Mouse (Mus musculus): Measurements from ENCODE around the gene Plcl2. TPM values are rescaled to one million over a fixed set of nuclear protein-coding genes. Genes with fewer than 3 reads are reported as not detected.
"Not testable (repeated sequence)": the region's sequence is repeated elsewhere in the genome, so short reads cannot be mapped to it uniquely, and the experiment has no call there.

Gene Plcl2
- polyA plus RNA-seq, 1 experiment: 4.3 TPM

DNA sequence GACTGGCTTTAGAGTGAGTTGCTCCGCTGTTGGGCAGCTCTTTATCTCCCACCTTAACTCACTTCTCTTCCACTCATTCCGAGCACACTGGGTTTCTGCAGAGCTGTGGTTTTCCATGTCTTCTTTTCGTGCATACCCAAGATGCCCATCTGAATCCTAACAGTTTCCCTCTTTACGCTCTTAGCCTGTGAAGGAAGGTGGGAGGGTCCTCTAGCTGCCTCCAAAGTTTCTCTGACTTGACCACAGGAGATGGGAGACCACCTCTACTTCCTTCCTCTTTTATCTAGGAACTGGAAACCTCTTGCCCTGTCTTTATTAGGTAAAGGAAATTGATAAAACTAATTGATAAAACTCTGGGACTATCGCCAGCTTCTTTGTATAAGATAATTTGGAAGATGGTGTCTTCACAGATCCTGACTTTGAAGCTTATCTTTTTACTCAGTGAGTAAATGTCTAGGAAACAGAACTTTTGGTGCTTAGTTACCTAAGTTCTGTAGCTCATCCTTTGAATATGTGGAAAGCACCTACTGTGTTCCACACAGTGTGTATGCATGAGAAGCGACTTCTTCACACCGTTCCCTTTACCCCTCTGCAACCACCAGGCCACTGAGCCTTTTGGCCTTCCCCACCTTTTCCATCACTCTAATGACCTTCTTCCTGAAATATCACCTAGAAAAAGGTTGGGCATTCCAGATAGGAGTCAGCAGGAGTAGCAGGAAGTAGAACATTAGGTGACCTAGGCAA lies 111.8 kb downstream of the Plcl2 start:
- TF ChIP-seq CTCF (conservative IDR thresholded peaks at IDR 0.05; ENCODE audit: insufficient read depth, insufficient read length, low read depth, low read length) (no peak), POLR2A (IDR thresholded peaks at IDR 0.05; ENCODE audit: low read depth, low read length) (no peak)
- DNase-seq: no peak
- Histone ChIP-seq H3K4me3 (ENCODE audit: insufficient read depth, low read depth, low read length) (no peak overlapping the region), H3K27me3 (replicated peaks; ENCODE audit: control insufficient read depth, insufficient read depth, low read length) (no peaks in the 10 kb centered on the region), H3K4me1 (ENCODE audit: control insufficient read depth, insufficient read depth, low read length) (no peaks in the 10 kb centered on the region; the same call in 1 of the 2 replicates), H3K27ac (ENCODE audit: insufficient read depth, low read depth, low read length) (no peak overlapping the region), H3K36me3 (ENCODE audit: control insufficient read depth, insufficient read depth, low read length) (no peaks in the 10 kb centered on the region)
- 94% methylated on average over 7 of the region's 7 CpGs for WGBS

DNA sequence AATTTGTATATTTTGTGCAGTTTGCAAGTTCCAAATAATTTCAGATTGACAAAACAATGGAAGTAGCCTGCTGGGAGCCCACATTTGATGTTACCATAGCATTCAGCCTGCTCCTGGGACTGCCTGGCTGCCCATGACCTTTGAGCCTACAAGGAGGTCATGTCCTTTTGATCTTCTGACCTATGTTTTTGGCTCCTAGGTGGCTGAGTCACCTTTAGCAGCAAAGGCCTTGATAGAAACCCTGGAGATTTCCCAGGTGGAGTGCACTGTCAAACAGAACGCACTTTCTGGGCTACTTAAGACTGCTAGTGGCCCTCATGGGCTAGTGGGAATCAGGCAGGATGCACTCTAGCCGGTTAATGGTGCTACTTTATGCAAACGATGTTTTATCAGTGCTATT lies 112.8 kb downstream of the Plcl2 start:
- peak; percentile 28 for DNase-seq
- no peak overlapping the region for H3K4me3 ChIP-seq (ENCODE audit: insufficient read depth, low read depth, low read length)
- no peak overlapping the region for H3K27ac ChIP-seq (ENCODE audit: insufficient read depth, low read depth, low read length)
- TF ChIP-seq POLR2A (IDR thresholded peaks at IDR 0.05; ENCODE audit: low read depth, low read length): no peak
- no peak for TF ChIP-seq CTCF (conservative IDR thresholded peaks at IDR 0.05; ENCODE audit: insufficient read depth, insufficient read length, low read depth, low read length)
- no peaks in the 10 kb centered on the region for H3K36me3 ChIP-seq (ENCODE audit: control insufficient read depth, insufficient read depth, low read length)
- 85% methylated on average over 3 of the region's 3 CpGs for WGBS
- H3K4me1 ChIP-seq (ENCODE audit: control insufficient read depth, insufficient read depth, low read length): no peaks in the 10 kb centered on the region; the same call in 1 of the 2 replicates
- H3K27me3 ChIP-seq (replicated peaks; ENCODE audit: control insufficient read depth, insufficient read depth, low read length): no peaks in the 10 kb centered on the region

DNA sequence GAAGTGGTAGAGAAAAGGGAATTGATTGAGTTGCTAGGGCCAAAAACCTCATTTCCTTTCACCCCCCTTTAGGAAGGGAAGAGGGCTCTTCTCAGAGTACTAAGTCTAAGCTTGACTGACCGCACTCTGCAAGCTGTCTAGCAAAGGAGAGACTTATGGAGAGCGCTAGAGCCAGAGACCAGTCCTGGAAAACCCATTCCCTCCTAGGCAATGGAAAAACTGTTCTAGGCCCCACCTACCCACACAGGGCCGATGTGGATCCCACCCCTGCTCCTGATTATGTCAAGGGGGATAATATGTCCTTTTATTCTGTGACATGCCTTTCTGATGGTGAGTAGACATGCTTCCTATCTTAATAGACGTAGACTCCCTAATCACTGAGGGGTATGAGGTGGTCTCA lies 116.4 kb downstream of the Plcl2 start:
- DNase-seq: no peak
- Histone ChIP-seq H3K27me3 (replicated peaks; ENCODE audit: control insufficient read depth, insufficient read depth, low read length) (no peaks in the 10 kb centered on the region), H3K4me1 (ENCODE audit: control insufficient read depth, insufficient read depth, low read length) (no peaks in the 10 kb centered on the region; the same call in 1 of the 2 replicates), H3K4me3 (ENCODE audit: insufficient read depth, low read depth, low read length) (no peak overlapping the region), H3K36me3 (ENCODE audit: control insufficient read depth, insufficient read depth, low read length) (no peaks in the 10 kb centered on the region), H3K27ac (ENCODE audit: insufficient read depth, low read depth, low read length) (no peak overlapping the region)
- WGBS: 91% methylated on average over 4 of the region's 4 CpGs
- no peak for TF ChIP-seq CTCF (conservative IDR thresholded peaks at IDR 0.05; ENCODE audit: insufficient read depth, insufficient read length, low read depth, low read length)
- TF ChIP-seq POLR2A (IDR thresholded peaks at IDR 0.05; ENCODE audit: low read depth, low read length): no peak

DNA sequence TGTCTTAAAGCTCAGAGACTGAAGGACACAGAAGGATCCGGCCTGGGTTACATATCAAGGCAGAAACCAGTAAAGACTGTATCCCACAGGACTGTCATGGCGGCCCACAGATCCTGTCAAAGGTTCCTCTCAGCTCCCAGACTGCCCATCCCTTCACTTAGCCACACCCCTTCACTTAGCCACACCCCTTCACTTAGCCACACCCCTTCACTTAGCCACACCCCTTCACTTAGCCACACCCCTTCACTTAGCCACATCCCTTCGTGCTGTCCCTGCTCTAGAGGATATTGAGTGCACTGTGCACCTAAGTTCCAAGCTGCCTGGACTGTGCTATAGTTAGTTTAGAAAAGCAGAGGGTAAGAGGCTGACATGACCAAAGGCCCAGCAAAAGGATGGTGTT lies 118.5 kb downstream of the Plcl2 start:
- no peaks in the 10 kb centered on the region for H3K4me1 ChIP-seq (ENCODE audit: control insufficient read depth, insufficient read depth, low read length)
- no peaks in the 10 kb centered on the region for H3K27me3 ChIP-seq (replicated peaks; ENCODE audit: control insufficient read depth, insufficient read depth, low read length)
- H3K36me3 ChIP-seq (ENCODE audit: control insufficient read depth, insufficient read depth, low read length): no peaks in the 10 kb centered on the region
- TF ChIP-seq POLR2A (IDR thresholded peaks at IDR 0.05; ENCODE audit: low read depth, low read length): no peak
- H3K27ac ChIP-seq (ENCODE audit: insufficient read depth, low read depth, low read length): no peak overlapping the region
- WGBS: 94% methylated on average over 3 of the region's 3 CpGs
- no peak for DNase-seq
- H3K4me3 ChIP-seq (ENCODE audit: insufficient read depth, low read depth, low read length): no peak overlapping the region

DNA sequence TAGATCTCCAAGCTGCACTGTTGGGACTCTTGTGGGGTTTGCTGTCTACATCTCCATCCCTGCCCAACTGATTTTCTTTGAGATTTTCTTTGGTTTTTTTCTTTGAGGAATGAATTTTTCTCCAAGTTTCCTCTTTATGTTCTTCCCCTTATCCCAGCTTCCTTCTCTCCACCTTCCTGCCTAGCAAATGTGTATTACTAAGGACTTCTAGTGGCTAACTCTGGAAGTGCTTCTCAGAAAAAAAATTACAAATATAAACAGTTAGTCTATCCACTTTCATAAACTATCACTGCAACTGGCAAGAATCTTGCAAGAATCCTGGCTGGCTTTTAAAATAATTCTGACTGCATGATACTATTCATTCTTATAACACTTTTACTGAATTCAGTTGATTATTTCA lies 119.5 kb downstream of the Plcl2 start:
- Histone ChIP-seq H3K27me3 (replicated peaks; ENCODE audit: control insufficient read depth, insufficient read depth, low read length) (no peaks in the 10 kb centered on the region), H3K4me1 (ENCODE audit: control insufficient read depth, insufficient read depth, low read length) (no peaks in the 10 kb centered on the region), H3K36me3 (ENCODE audit: control insufficient read depth, insufficient read depth, low read length) (no peaks in the 10 kb centered on the region), H3K27ac (ENCODE audit: insufficient read depth, low read depth, low read length) (no peak overlapping the region), H3K4me3 (ENCODE audit: insufficient read depth, low read depth, low read length) (no peak overlapping the region)
- TF ChIP-seq CTCF (conservative IDR thresholded peaks at IDR 0.05; ENCODE audit: insufficient read depth, insufficient read length, low read depth, low read length) (no peak), POLR2A (IDR thresholded peaks at IDR 0.05; ENCODE audit: low read depth, low read length) (no peak)
- DNase-seq: peak; percentile 19

DNA sequence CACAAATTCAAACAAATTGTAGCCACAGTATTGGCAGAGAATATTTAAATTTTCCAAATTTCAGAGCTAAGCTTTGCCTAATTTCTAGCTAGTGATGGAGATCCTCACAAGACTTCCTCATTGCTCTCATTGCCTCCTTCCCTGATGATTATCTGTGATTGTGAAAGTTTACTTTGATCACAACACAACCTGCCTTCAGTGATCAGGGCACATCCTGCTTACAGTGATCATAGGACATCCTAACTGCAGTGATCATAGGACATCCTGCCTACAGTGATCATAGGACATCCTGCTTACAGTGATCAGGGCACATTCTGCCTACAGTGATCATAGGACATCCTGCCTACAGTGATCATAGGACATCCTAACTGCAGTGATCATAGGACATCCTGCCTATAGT lies 121.8 kb downstream of the Plcl2 start:
- H3K27ac ChIP-seq (ENCODE audit: insufficient read depth, low read depth, low read length); H3K27me3 ChIP-seq (replicated peaks; ENCODE audit: control insufficient read depth, insufficient read depth, low read length); H3K36me3 ChIP-seq (ENCODE audit: control insufficient read depth, insufficient read depth, low read length); H3K4me3 ChIP-seq (ENCODE audit: insufficient read depth, low read depth, low read length); H3K4me1 ChIP-seq (ENCODE audit: control insufficient read depth, insufficient read depth, low read length); DNase-seq: not testable (repeated sequence)

DNA sequence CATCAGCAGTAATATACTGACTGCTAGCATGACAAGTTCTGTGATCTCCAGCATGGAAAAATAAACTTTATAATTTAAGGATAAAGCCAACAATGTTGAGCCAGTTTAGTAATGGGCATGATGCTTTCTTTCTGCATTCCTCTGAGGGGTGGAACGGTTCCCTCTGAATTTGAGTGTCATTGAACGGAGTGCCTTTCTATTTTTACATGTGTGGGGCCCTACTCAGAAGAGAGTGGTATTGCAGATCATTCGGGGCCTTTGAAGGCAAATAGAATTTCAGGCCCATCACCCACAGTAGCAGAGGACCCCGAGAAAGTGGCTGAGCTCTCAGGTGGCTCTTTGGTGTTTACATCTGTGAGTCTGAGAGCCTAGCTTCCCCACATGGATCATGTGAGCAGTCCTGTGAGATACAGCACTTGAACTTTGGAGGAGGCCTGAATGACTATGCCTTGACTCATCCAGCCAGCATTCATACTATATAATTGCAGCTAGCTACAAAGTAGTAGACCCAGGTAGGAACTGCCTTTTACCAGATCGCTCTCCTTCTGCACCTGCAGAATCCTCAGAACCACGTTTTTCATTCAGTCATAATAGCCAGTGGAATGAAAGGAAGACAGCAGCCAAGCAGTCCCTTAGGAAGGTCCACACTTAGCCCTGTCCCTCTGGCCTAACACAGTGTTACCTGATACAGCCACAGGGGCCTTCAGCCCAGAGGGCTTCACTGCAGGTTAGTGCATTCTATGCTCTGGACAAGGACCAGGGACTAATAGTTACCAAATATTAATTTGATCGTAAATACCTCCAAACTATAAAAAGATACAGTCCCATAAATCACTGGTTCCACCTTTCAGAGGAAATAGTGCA lies 125.0 kb downstream of the Plcl2 start:
- no peak overlapping the region for H3K4me3 ChIP-seq (ENCODE audit: insufficient read depth, low read depth, low read length)
- no peaks in the 10 kb centered on the region for H3K27me3 ChIP-seq (replicated peaks; ENCODE audit: control insufficient read depth, insufficient read depth, low read length)
- DNase-seq: no peak
- no peaks in the 10 kb centered on the region for H3K4me1 ChIP-seq (ENCODE audit: control insufficient read depth, insufficient read depth, low read length)
- WGBS: 74% methylated on average over 7 of the region's 7 CpGs
- H3K36me3 ChIP-seq (ENCODE audit: control insufficient read depth, insufficient read depth, low read length): no peaks in the 10 kb centered on the region
- TF ChIP-seq POLR2A (IDR thresholded peaks at IDR 0.05; ENCODE audit: low read depth, low read length) (no peak), CTCF (conservative IDR thresholded peaks at IDR 0.05; ENCODE audit: insufficient read depth, insufficient read length, low read depth, low read length) (no peak)
- H3K27ac ChIP-seq (ENCODE audit: insufficient read depth, low read depth, low read length): no peak overlapping the region

Data from kidney, adult 2 months (tissue).